Mouse (Mus musculus): ENCODE data around the gene Slc2a8. TPM values are rescaled to one million over a fixed set of nuclear protein-coding genes. Genes with fewer than 3 reads are reported as not detected.

Gene Slc2a8
- polyA plus RNA-seq, 1 experiment from 2014 or later, result 23.2 TPM

GRCm38 (mm10) chr2:32928947-32929829 lies 52.7 kb downstream of the Slc2a8 start:
- Histone ChIP-seq H3K36me3 (ENCODE audit: control insufficient read depth, insufficient read depth, low read length) (peaks cover 15% of the 10 kb centered on the region), H3K4me1 (ENCODE audit: control insufficient read depth, insufficient read depth, low read depth, low read length) (no peaks in the 10 kb centered on the region), H3K4me2 (ENCODE audit: low read length) (no peak overlapping the region), H3K9ac (ENCODE audit: low read depth, low read length) (no peak overlapping the region), H3K27me3 (replicated peaks; ENCODE audit: control insufficient read depth, insufficient read depth, low read length) (no peaks in the 10 kb centered on the region), H3K27ac (ENCODE audit: low read depth, low read length) (no peak overlapping the region), H3K4me3 (ENCODE audit: low read length) (no peak overlapping the region), H3K9me3 (ENCODE audit: control insufficient read depth, low read length) (no peaks in the 10 kb centered on the region)
- WGBS, result 87% methylated on average over 19 of the region's 19 CpGs
- ATAC-seq, result no peak

GRCm38 (mm10) chr2:32928235-32928946 lies 53.5 kb downstream of the Slc2a8 start:
- Histone ChIP-seq H3K36me3 (ENCODE audit: control insufficient read depth, insufficient read depth, low read length) (peaks cover 22% of the 10 kb centered on the region), H3K27ac (ENCODE audit: low read depth, low read length) (no peak overlapping the region), H3K27me3 (replicated peaks; ENCODE audit: control insufficient read depth, insufficient read depth, low read length) (no peaks in the 10 kb centered on the region), H3K4me2 (ENCODE audit: low read length) (no peak overlapping the region), H3K9me3 (ENCODE audit: control insufficient read depth, low read length) (no peaks in the 10 kb centered on the region), H3K4me1 (ENCODE audit: control insufficient read depth, insufficient read depth, low read depth, low read length) (no peaks in the 10 kb centered on the region), H3K4me3 (ENCODE audit: low read length) (no peak overlapping the region), H3K9ac (ENCODE audit: low read depth, low read length) (no peak overlapping the region)
- 31% methylated on average over 10 of the region's 10 CpGs for WGBS
- ATAC-seq, result peak; percentile 45

- H3K9me3 ChIP-seq (ENCODE audit: control insufficient read depth, low read length), result no peaks in the 10 kb centered on the region
- ATAC-seq, result no peak; the same call in 1 of the 2 replicates
- no peak overlapping the region for H3K9ac ChIP-seq (ENCODE audit: low read depth, low read length)
- H3K4me1 ChIP-seq (ENCODE audit: control insufficient read depth, insufficient read depth, low read depth, low read length), result no peaks in the 10 kb centered on the region
- no peak overlapping the region for H3K4me3 ChIP-seq (ENCODE audit: low read length)
- no peak overlapping the region for H3K27ac ChIP-seq (ENCODE audit: low read depth, low read length)
- WGBS, result 72% methylated on average over 15 of the region's 15 CpGs
- H3K36me3 ChIP-seq (ENCODE audit: control insufficient read depth, insufficient read depth, low read length), result peaks cover 20% of the 10 kb centered on the region
- H3K27me3 ChIP-seq (replicated peaks; ENCODE audit: control insufficient read depth, insufficient read depth, low read length), result no peaks in the 10 kb centered on the region
- H3K4me2 ChIP-seq (ENCODE audit: low read length), result no peak overlapping the region
Observed at GRCm38 (mm10) chr2:32927624-32928234, 54.2 kb downstream of the Slc2a8 start.

- H3K27me3 ChIP-seq (replicated peaks; ENCODE audit: control insufficient read depth, insufficient read depth, low read length), result no peaks in the 10 kb centered on the region
- no peak overlapping the region for H3K4me2 ChIP-seq (ENCODE audit: low read length)
- H3K27ac ChIP-seq (ENCODE audit: low read depth, low read length), result no peak overlapping the region; the same call in 1 of the 2 replicates
- no peaks in the 10 kb centered on the region for H3K9me3 ChIP-seq (ENCODE audit: control insufficient read depth, low read length)
- ATAC-seq, result no peak
- no peaks in the 10 kb centered on the region for H3K4me1 ChIP-seq (ENCODE audit: control insufficient read depth, insufficient read depth, low read depth, low read length)
- no peak overlapping the region for H3K9ac ChIP-seq (ENCODE audit: low read depth, low read length)
- peaks cover 29% of the 10 kb centered on the region for H3K36me3 ChIP-seq (ENCODE audit: control insufficient read depth, insufficient read depth, low read length)
- WGBS, result 90% methylated on average over 12 of the region's 12 CpGs
- H3K4me3 ChIP-seq (ENCODE audit: low read length), result no peak overlapping the region
Observed at GRCm38 (mm10) chr2:32926330-32927075, 55.4 kb downstream of the Slc2a8 start.

- H3K36me3 ChIP-seq (ENCODE audit: control insufficient read depth, insufficient read depth, low read length), result peaks cover 42% of the 10 kb centered on the region
Observed at GRCm38 (mm10) chr2:32924306-32924844, 57.5 kb downstream of the Slc2a8 start.

GRCm38 (mm10) chr2:32923551-32924250 lies 58.2 kb downstream of the Slc2a8 start:
- Histone ChIP-seq H3K9me3 (ENCODE audit: control insufficient read depth, low read length) (no peaks in the 10 kb centered on the region), H3K27me3 (replicated peaks; ENCODE audit: control insufficient read depth, insufficient read depth, low read length) (no peaks in the 10 kb centered on the region), H3K36me3 (ENCODE audit: control insufficient read depth, insufficient read depth, low read length) (peaks cover 42% of the 10 kb centered on the region), H3K4me2 (ENCODE audit: low read length) (no peak overlapping the region), H3K27ac (ENCODE audit: low read depth, low read length) (no peak overlapping the region), H3K9ac (ENCODE audit: low read depth, low read length) (no peak overlapping the region), H3K4me1 (ENCODE audit: control insufficient read depth, insufficient read depth, low read depth, low read length) (no peaks in the 10 kb centered on the region), H3K4me3 (ENCODE audit: low read length) (no peak overlapping the region)
- 95% methylated on average over 24 of the region's 24 CpGs for WGBS
- 0 out of 2 replicates have a peak, but pooled peaks have one; percentile 18 for ATAC-seq

More at GRCm38 (mm10) chr2:32924306-32924844, 57.5 kb downstream of the Slc2a8 start:
- Histone ChIP-seq H3K27me3 (replicated peaks; ENCODE audit: control insufficient read depth, insufficient read depth, low read length) (no peaks in the 10 kb centered on the region), H3K4me1 (ENCODE audit: control insufficient read depth, insufficient read depth, low read depth, low read length) (no peaks in the 10 kb centered on the region), H3K4me2 (ENCODE audit: low read length) (no peak overlapping the region), H3K9me3 (ENCODE audit: control insufficient read depth, low read length) (no peaks in the 10 kb centered on the region), H3K27ac (ENCODE audit: low read depth, low read length) (no peak overlapping the region), H3K4me3 (ENCODE audit: low read length) (no peak overlapping the region), H3K9ac (ENCODE audit: low read depth, low read length) (no peak overlapping the region)
- WGBS, result 68% methylated on average over 10 of the region's 10 CpGs
- ATAC-seq, result no peak
